Mouse (Mus musculus): ENCODE measurements around the gene Lmntd1.

Lmntd1 gene

GRCm38 (mm10) chr6:145495731-145496130, 118.4 kb downstream of the Lmntd1 start:
- DNase-seq (ENCODE audit: low read depth in 1 of 2, low spot score in 2 of 2) = no peak

GRCm38 (mm10) chr6:145488251-145488650, 125.9 kb downstream of the Lmntd1 start:
- no peak for DNase-seq (ENCODE audit: low read depth in 1 of 2, low spot score in 2 of 2)

GRCm38 (mm10) chr6:145485986-145486605, 128.0 kb downstream of the Lmntd1 start:
- DNase-seq (ENCODE audit: low read depth in 1 of 2, low spot score in 2 of 2) = no peak

- no peak for DNase-seq (ENCODE audit: low read depth in 1 of 2, low spot score in 2 of 2)
Observed at GRCm38 (mm10) chr6:145483318-145483674, 130.8 kb downstream of the Lmntd1 start.

GRCm38 (mm10) chr6:145482656-145483317, 131.3 kb downstream of the Lmntd1 start:
- no peak for DNase-seq (ENCODE audit: low read depth in 1 of 2, low spot score in 2 of 2)

GRCm38 (mm10) chr6:145481938-145482337, 132.2 kb downstream of the Lmntd1 start:
- no peak for DNase-seq (ENCODE audit: low read depth in 1 of 2, low spot score in 2 of 2)

GRCm38 (mm10) chr6:145478821-145479271, 135.3 kb downstream of the Lmntd1 start:
- DNase-seq (ENCODE audit: low read depth in 1 of 2, low spot score in 2 of 2) = no peak

- DNase-seq (ENCODE audit: low read depth in 1 of 2, low spot score in 2 of 2) = no peak
Observed at GRCm38 (mm10) chr6:145477367-145477905, 136.7 kb downstream of the Lmntd1 start.

- DNase-seq (ENCODE audit: low read depth in 1 of 2, low spot score in 2 of 2) = no peak
Observed at GRCm38 (mm10) chr6:145471638-145472247, 142.4 kb downstream of the Lmntd1 start.

GRCm38 (mm10) chr6:145469260-145469943, 144.7 kb downstream of the Lmntd1 start:
- no peak for DNase-seq (ENCODE audit: low read depth in 1 of 2, low spot score in 2 of 2)

- DNase-seq (ENCODE audit: low read depth in 1 of 2, low spot score in 2 of 2) = no peak
Observed at GRCm38 (mm10) chr6:145464027-145464426, 150.1 kb downstream of the Lmntd1 start.

- no peak for DNase-seq (ENCODE audit: low read depth in 1 of 2, low spot score in 2 of 2)
Observed at GRCm38 (mm10) chr6:145462677-145463245, 151.4 kb downstream of the Lmntd1 start.

GRCm38 (mm10) chr6:145457066-145457465, 157.1 kb downstream of the Lmntd1 start:
- DNase-seq (ENCODE audit: low read depth in 1 of 2, low spot score in 2 of 2) = no peak

GRCm38 (mm10) chr6:145450628-145451403, 163.3 kb downstream of the Lmntd1 start:
- DNase-seq (ENCODE audit: low read depth in 1 of 2, low spot score in 2 of 2) = no peak

GRCm38 (mm10) chr6:145448361-145448760, 165.8 kb downstream of the Lmntd1 start:
- no peak for DNase-seq (ENCODE audit: low read depth in 1 of 2, low spot score in 2 of 2)

- no peak for DNase-seq (ENCODE audit: low read depth in 1 of 2, low spot score in 2 of 2)
Observed at GRCm38 (mm10) chr6:145445811-145446500, 168.2 kb downstream of the Lmntd1 start.

- no peak for DNase-seq (ENCODE audit: low read depth in 1 of 2, low spot score in 2 of 2)
Observed at GRCm38 (mm10) chr6:145445380-145445779, 168.7 kb downstream of the Lmntd1 start.

- DNase-seq (ENCODE audit: low read depth in 1 of 2, low spot score in 2 of 2) = no peak
Observed at GRCm38 (mm10) chr6:145442786-145443185, 171.3 kb downstream of the Lmntd1 start.

- no peak for DNase-seq (ENCODE audit: low read depth in 1 of 2, low spot score in 2 of 2)
Observed at GRCm38 (mm10) chr6:145441416-145442110, 172.6 kb downstream of the Lmntd1 start.
